Mouse (Mus musculus) kidney, postnatal 0 days (tissue): ENCODE results near the gene Ap1g2. TPM values are rescaled to one million over a fixed set of nuclear protein-coding genes. Genes with fewer than 3 reads are reported as not detected.

Experiments used
- ATAC-seq: fragments of 200-750 bp; cut with Nextera tagmentation; replicated peaks from 2 replicates; pipeline ENCODE4 v1.8.0; 2017; ENCODE audit warnings: low read depth, moderate number of reproducible peaks, moderate TSS enrichment, moderate library complexity; ENCODE audit not compliant: low FRiP score
- DNase-seq: peaks from one replicate; pipeline ENCODE4 v3.0.0-alpha.2; 2016; ENCODE audit warnings: low spot score
- H3K27ac ChIP-seq: fragments of 300-500 bp; sonication (generic); 2 replicates; pipeline ENCODE4 v1.5.1; 2014; ENCODE audit warnings: mild to moderate bottlenecking
- H3K27me3 ChIP-seq: fragments of 300-500 bp; sonication (generic); 2 replicates; pipeline ENCODE4 v1.6.1; 2014; ENCODE audit warnings: low read length, mixed read lengths; ENCODE audit not compliant: insufficient read depth
- H3K36me3 ChIP-seq: fragments of 300-500 bp; sonication (generic); 2 replicates; pipeline ENCODE4 v1.6.1; 2014; ENCODE audit warnings: low read length, mixed read lengths; ENCODE audit not compliant: insufficient read depth
- H3K4me1 ChIP-seq: fragments of 300-500 bp; sonication (generic); replicated peaks from 2 replicates; pipeline ENCODE4 v1.6.1; 2014; ENCODE audit warnings: antibody characterized with exemption, low read length, mixed read lengths; ENCODE audit not compliant: insufficient read depth
- H3K4me2 ChIP-seq: fragments of 300-500 bp; sonication (generic); 2 replicates; pipeline ENCODE4 v1.6.1; 2014; ENCODE audit warnings: mild to moderate bottlenecking, low read length, moderate library complexity, mixed read lengths
- H3K4me3 ChIP-seq: fragments of 300-500 bp; sonication (generic); replicated peaks from 2 replicates; pipeline ENCODE4 v1.5.1; 2014; ENCODE audit warnings: low read depth, low read length
- H3K9ac ChIP-seq: fragments of 300-500 bp; sonication (generic); 2 replicates; pipeline ENCODE4 v1.6.1; 2014; ENCODE audit warnings: low read depth, low read length
- H3K9me3 ChIP-seq: fragments of 300-500 bp; sonication (generic); replicated peaks from 2 replicates; pipeline ENCODE4 v1.6.1; 2016; ENCODE audit warnings: low read length, inconsistent platforms, mixed read lengths
- CTCF ChIP-seq: IDR thresholded peaks from 2 replicates; pipeline ENCODE4 v1.5.1; 2016; ENCODE audit warnings: antibody characterized with exemption, low read depth, mild to moderate bottlenecking, moderate library complexity
- WGBS: fragments of 180-500 bp; shearing (Covaris S2); extraction: QIAGEN DNeasy Blood & Tissue Kit; methylation state at CpG from one replicate; pipeline ENCODE4 v1.1.7; 2014; 5-methylcytosine and 5-hydroxymethylcytosine counted together
- polyA plus RNA-seq: library from polyadenylated mRNA; unstranded; fragments of >200 nt; fragmentation: Nextera tagmentation; extraction: Ambion mirVana; gene quantifications from 2 replicates; pipeline ENCODE4 v1.2.1, GENCODE M21; 2015

Ap1g2 gene
- polyA plus RNA-seq, 1 experiment from 2014 or later = 15.8 TPM

- Histone ChIP-seq H3K4me3 (peak within 1 kb of the TSS; percentile 71), H3K4me2 (peak within 1 kb of the TSS; percentile 81), H3K36me3 (peaks cover 6% of the 10 kb centered on the region; the same call in 1 of the 2 replicates), H3K4me1 (peaks cover 20% of the 10 kb centered on the region), H3K9ac (peak within 1 kb of the TSS; percentile 75), H3K9me3 (no peaks in the 10 kb centered on the region), H3K27me3 (no peaks in the 10 kb centered on the region), H3K27ac (peak within 1 kb of the TSS; percentile 84)
- DNase-seq (peak; percentile 82), ATAC-seq (peak; percentile 58)
- under 1% methylated on average over 30 of the region's 30 CpGs for WGBS
- no peak for TF ChIP-seq CTCF
These were observed 11.6 kb downstream of the Ap1g2 start, which contains the start of gene Thtpa for GRCm38 (mm10) chr14:55094704-55095231. Gene Thtpa, plus strand, starts transcription at chr14:55094784.

GRCm38 (mm10) chr14:55093927-55094326, 12.5 kb downstream of the Ap1g2 start:
- Histone ChIP-seq H3K4me2 (peak overlapping the region; percentile 81), H3K9me3 (no peaks in the 10 kb centered on the region), H3K27ac (no peak overlapping the region), H3K4me3 (no peak overlapping the region), H3K4me1 (peaks cover 20% of the 10 kb centered on the region), H3K36me3 (no peaks in the 10 kb centered on the region; the same call in 1 of the 2 replicates), H3K9ac (no peak overlapping the region), H3K27me3 (no peaks in the 10 kb centered on the region)
- no peak for ATAC-seq
- WGBS = 46% methylated on average over 6 of the region's 6 CpGs
- peak; percentile 24; the same call in 1 of the 2 replicates for TF ChIP-seq CTCF
- DNase-seq = no peak

- WGBS = under 1% methylated on average over 34 of the region's 34 CpGs
- H3K36me3 ChIP-seq = no peaks in the 10 kb centered on the region
These were observed 14.3 kb downstream of the Ap1g2 start, which contains the start of gene Zfhx2 for GRCm38 (mm10) chr14:55092011-55092577. Gene Zfhx2, minus strand, starts transcription at chr14:55092324.

GRCm38 (mm10) chr14:55091209-55091865, 15.1 kb downstream of the Ap1g2 start:
- Histone ChIP-seq H3K4me2 (peak overlapping the region; percentile 67), H3K27me3 (no peaks in the 10 kb centered on the region), H3K4me1 (peaks cover 12% of the 10 kb centered on the region), H3K36me3 (no peaks in the 10 kb centered on the region), H3K27ac (peak overlapping the region; percentile 65; the same call in 1 of the 2 replicates), H3K9ac (peak overlapping the region; percentile 60), H3K4me3 (peak overlapping the region; percentile 54), H3K9me3 (no peaks in the 10 kb centered on the region)
- WGBS = 3% methylated on average over 28 of the region's 34 CpGs
- DNase-seq = no peak
- TF ChIP-seq CTCF = no peak
- ATAC-seq = no peak

More at GRCm38 (mm10) chr14:55092011-55092577, 14.3 kb downstream of the Ap1g2 start, which contains the start of gene Zfhx2:
- peak; percentile 86 for ATAC-seq
- TF ChIP-seq CTCF = peak; percentile 29; the same call in 1 of the 2 replicates
- Histone ChIP-seq H3K9me3 (no peaks in the 10 kb centered on the region), H3K27me3 (no peaks in the 10 kb centered on the region), H3K4me3 (peak within 1 kb of the TSS; percentile 54), H3K4me2 (peak within 1 kb of the TSS; percentile 67), H3K9ac (peak within 1 kb of the TSS; percentile 60), H3K27ac (peak within 1 kb of the TSS; percentile 65; the same call in 1 of the 2 replicates), H3K4me1 (peaks cover 19% of the 10 kb centered on the region)
- DNase-seq = peak; percentile 89

GRCm38 (mm10) chr14:55089199-55089947, 17.0 kb downstream of the Ap1g2 start:
- no peak for DNase-seq
- H3K4me2 ChIP-seq = no peak overlapping the region
- 56% methylated on average over 13 of the region's 13 CpGs for WGBS
- peak overlapping the region; percentile 47; the same call in 1 of the 2 replicates for H3K27ac ChIP-seq
- no peaks in the 10 kb centered on the region for H3K9me3 ChIP-seq
- no peak for ATAC-seq
- no peak for TF ChIP-seq CTCF
- H3K36me3 ChIP-seq = no peaks in the 10 kb centered on the region
- no peak overlapping the region for H3K9ac ChIP-seq
- H3K4me1 ChIP-seq = peaks cover 12% of the 10 kb centered on the region; the same call in 1 of the 2 replicates
- H3K27me3 ChIP-seq = no peaks in the 10 kb centered on the region
- no peak overlapping the region for H3K4me3 ChIP-seq
